Mouse (Mus musculus) common myeloid progenitor, adult 5-6 weeks (primary cell): ENCODE data around the gene Ddb2. TPM values are rescaled to one million over a fixed set of nuclear protein-coding genes. Genes with fewer than 3 reads are reported as not detected.

Source experiments
- ATAC-seq: replicated peaks from 2 replicates; pipeline ENCODE4 v1.8.0; 2016; ENCODE audit warnings: low read depth, mild to moderate bottlenecking, moderate TSS enrichment, inconsistent platforms; ENCODE audit not compliant: poor library complexity, severe bottlenecking
- total RNA-seq: library from RNA; stranded (forward); fragments of 200-1000, 187-1606 nt; gene quantifications from 2 replicates; pipeline ENCODE4 v1.2.3, GENCODE M21; 2017

The Ddb2 gene
- 11.5 and 18.0 TPM in 2 replicates for total RNA-seq

- peak; percentile 99 for ATAC-seq
Measured at GRCm38 (mm10) chr2:91236601-91237510, at the start of gene Ddb2. TSS of gene Ddb2 (minus strand) at chr2:91236982.

- ATAC-seq, result peak; percentile 78
Measured at GRCm38 (mm10) chr2:91285885-91286505, 49.2 kb upstream of the Ddb2 start.

GRCm38 (mm10) chr2:91284375-91285199 is 47.8 kb upstream of the Ddb2 start:
- no peak for ATAC-seq

- ATAC-seq, result no peak
Measured at GRCm38 (mm10) chr2:91283972-91284371, 47.2 kb upstream of the Ddb2 start.

GRCm38 (mm10) chr2:91281366-91281765 is 44.6 kb upstream of the Ddb2 start:
- no peak for ATAC-seq

GRCm38 (mm10) chr2:91279372-91279755 is 42.6 kb upstream of the Ddb2 start:
- ATAC-seq, result no peak

GRCm38 (mm10) chr2:91278749-91279371 is 42.1 kb upstream of the Ddb2 start:
- no peak for ATAC-seq

GRCm38 (mm10) chr2:91269687-91270133 is 32.9 kb upstream of the Ddb2 start:
- ATAC-seq, result no peak

- ATAC-seq, result no peak
Measured at GRCm38 (mm10) chr2:91268706-91269105, 31.9 kb upstream of the Ddb2 start.

GRCm38 (mm10) chr2:91268042-91268441 is 31.3 kb upstream of the Ddb2 start:
- ATAC-seq, result no peak

- peak; percentile 97 for ATAC-seq
Measured at GRCm38 (mm10) chr2:91264711-91265681, 28.2 kb upstream of the Ddb2 start, which contains the start of gene Arfgap2. TSS of gene Arfgap2 (plus strand) at chr2:91264974.

- no peak for ATAC-seq
Measured at GRCm38 (mm10) chr2:91263692-91264660, 27.2 kb upstream of the Ddb2 start.

GRCm38 (mm10) chr2:91259493-91259892 is 22.7 kb upstream of the Ddb2 start:
- no peak for ATAC-seq

- ATAC-seq, result no peak
Measured at GRCm38 (mm10) chr2:91258830-91259229, 22.0 kb upstream of the Ddb2 start.

- ATAC-seq, result no peak
Measured at GRCm38 (mm10) chr2:91258054-91258453, 21.3 kb upstream of the Ddb2 start.

- ATAC-seq, result peak; percentile 36
Measured at GRCm38 (mm10) chr2:91257126-91257980, 20.6 kb upstream of the Ddb2 start.
